Comparison of ENCODE assay signal across 9 mouse cellular contexts in the genomic region with DNA sequence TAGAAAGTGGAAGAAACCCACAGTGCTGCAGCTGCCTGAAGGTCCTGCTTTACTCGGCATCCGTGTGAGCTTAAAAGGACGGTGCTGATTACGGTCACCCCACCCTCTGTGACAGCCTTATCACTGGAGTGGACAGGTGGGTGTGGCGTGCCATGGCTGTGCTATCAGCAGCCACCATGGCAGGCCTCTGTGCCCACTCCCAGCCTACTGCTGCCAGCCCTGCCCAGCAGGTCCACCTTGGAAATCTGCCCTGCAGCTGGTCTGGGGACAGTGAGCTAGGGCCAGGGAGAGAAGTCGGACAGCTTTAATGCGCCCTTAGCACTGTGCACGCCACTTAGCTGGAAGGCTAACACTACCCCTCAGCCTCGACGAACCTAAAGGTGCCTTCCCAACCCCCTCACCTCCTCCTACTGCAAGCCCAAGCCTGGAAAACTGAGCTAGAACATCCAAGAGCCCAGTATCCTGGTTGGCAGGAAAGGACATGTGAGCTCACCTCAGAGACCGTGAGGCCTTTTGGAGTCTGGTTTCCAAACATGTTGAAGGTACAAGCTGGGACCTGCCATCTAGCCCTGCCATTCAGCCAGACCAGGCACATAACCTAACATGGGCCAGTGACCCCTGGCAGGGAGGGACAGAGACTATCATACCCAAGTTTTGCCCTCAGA. TPM values are rescaled to one million over a fixed set of nuclear protein-coding genes. Genes with fewer than 3 reads are reported as not detected.
A peak's percentile ranks its signal among the peaks of the same experiment; 100 is the strongest.
DNase-seq lines count a peak whose midpoint lies in the region; ATAC-seq and TF ChIP-seq lines count a peak whose summit lies in the region.
"Had no signal": no experiment of that assay in that cellular context is flagged by ENCODE, and none has a peak within 500 bp of the region (broad histone marks: within the 10 kb centered on the region; RNA-seq: fewer than 3 reads in every experiment).

No protein-coding gene starts in this region.

- 84% methylated on average over 11 of the region's 11 CpGs for WGBS in kidney, embryonic 14.5 days
- 85% methylated on average over 11 of the region's 11 CpGs for WGBS in hindbrain, embryonic 12.5 days
- WGBS in midbrain, postnatal 0 days, result 81% methylated on average over 11 of the region's 11 CpGs

- TF ChIP-seq CTCF in midbrain, postnatal 0 days (IDR thresholded peaks at IDR 0.05), result no peak

- H3K4me1 ChIP-seq in kidney, embryonic 14.5 days (ENCODE audit: control insufficient read depth, insufficient read depth, low read length), result no peaks in the 10 kb centered on the region
- no peaks in the 10 kb centered on the region for H3K4me1 ChIP-seq in hindbrain, embryonic 12.5 days
- no peaks in the 10 kb centered on the region for H3K4me1 ChIP-seq in midbrain, postnatal 0 days (ENCODE audit: insufficient read depth, low read length)

- peaks cover 54% of the 10 kb centered on the region for H3K36me3 ChIP-seq in kidney, embryonic 14.5 days (ENCODE audit: control insufficient read depth, insufficient read depth, low read length)
- H3K36me3 ChIP-seq in hindbrain, embryonic 12.5 days, result peaks cover 40% of the 10 kb centered on the region
- H3K36me3 ChIP-seq in midbrain, postnatal 0 days (ENCODE audit: insufficient read depth, low read length), result peaks cover 37% of the 10 kb centered on the region

- H3K27me3 ChIP-seq in kidney, embryonic 14.5 days (ENCODE audit: control insufficient read depth, insufficient read depth, low read length), result no peaks in the 10 kb centered on the region
- no peaks in the 10 kb centered on the region for H3K27me3 ChIP-seq in hindbrain, embryonic 12.5 days
- H3K27me3 ChIP-seq in midbrain, postnatal 0 days (ENCODE audit: insufficient read depth, low read length), result no peaks in the 10 kb centered on the region

- H3K4me3 ChIP-seq in kidney, embryonic 14.5 days (ENCODE audit: low read length), result no peak overlapping the region
- no peak overlapping the region for H3K4me3 ChIP-seq in hindbrain, embryonic 12.5 days
- no peak overlapping the region for H3K4me3 ChIP-seq in midbrain, postnatal 0 days (ENCODE audit: low read depth, low read length)

- peak; percentile 28 for ATAC-seq in kidney, embryonic 14.5 days (ENCODE audit: low FRiP score, low TSS enrichment)
- peak; percentile 66 for ATAC-seq in common myeloid progenitor, adult 5-6 weeks (replicated peaks; ENCODE audit: low read depth, poor library complexity, severe bottlenecking)
- ATAC-seq in hindbrain, embryonic 12.5 days (ENCODE audit: low FRiP score), result peak; percentile 38; the same call in 1 of the 2 replicates
- ATAC-seq in midbrain, postnatal 0 days (ENCODE audit: low FRiP score), result peak; percentile 39; the same call in 1 of the 2 replicates

- no peak overlapping the region for H3K4me2 ChIP-seq in kidney, embryonic 14.5 days (replicated peaks; ENCODE audit: low read depth, low read length)
- H3K4me2 ChIP-seq in hindbrain, embryonic 12.5 days (replicated peaks), result no peak overlapping the region
- H3K4me2 ChIP-seq in midbrain, postnatal 0 days (ENCODE audit: low read depth, low read length, poor library complexity, severe bottlenecking), result no peak overlapping the region

- no peak for DNase-seq in kidney, postnatal 36 days
- DNase-seq in midbrain, postnatal 0 days (ENCODE audit: low spot score), result no peak
- no peak for DNase-seq in gastrocnemius, adult 8-10 months (ENCODE audit: low spot score in 2 of 2)
- no peak for DNase-seq in layer of hippocampus, postnatal 36 days
- DNase-seq in urinary bladder, adult 18-20 months (ENCODE audit: low spot score in 2 of 2), result no peak

- no peaks in the 10 kb centered on the region for H3K9me3 ChIP-seq in kidney, embryonic 14.5 days (ENCODE audit: control insufficient read depth, low read length)
- H3K9me3 ChIP-seq in hindbrain, embryonic 12.5 days (replicated peaks), result no peaks in the 10 kb centered on the region
- no peaks in the 10 kb centered on the region for H3K9me3 ChIP-seq in midbrain, postnatal 0 days (ENCODE audit: low read length)

- no peak overlapping the region for H3K9ac ChIP-seq in kidney, embryonic 14.5 days (ENCODE audit: low read depth, low read length)
- H3K9ac ChIP-seq in hindbrain, embryonic 12.5 days, result no peak overlapping the region
- no peak overlapping the region for H3K9ac ChIP-seq in midbrain, postnatal 0 days (replicated peaks; ENCODE audit: low read length, poor library complexity, severe bottlenecking)

- no peak overlapping the region for H3K27ac ChIP-seq in kidney, embryonic 14.5 days (ENCODE audit: low read depth, low read length)
- no peak overlapping the region for H3K27ac ChIP-seq in hindbrain, embryonic 12.5 days
- H3K27ac ChIP-seq in midbrain, postnatal 0 days (ENCODE audit: low read depth, low read length), result no peak overlapping the region

RNA-seq across cellular contexts. Expression of a gene that starts 6.4 kb away (rescaled TPM):
- not detected in 2 replicates for polyA plus RNA-seq in kidney, embryonic 14.5 days (2014; fragmentation: Nextera tagmentation; extraction: Ambion mirVana)
- total RNA-seq in common myeloid progenitor, adult 5-6 weeks (2017), result not detected in 2 replicates
- polyA plus RNA-seq in hindbrain, embryonic 12.5 days (2016; fragmentation: Nextera tagmentation; extraction: Ambion mirVana), result not detected in 2 replicates
- not detected in 2 replicates for total RNA-seq in midbrain, postnatal 0 days (2014; rRNA removed)
- polyA plus RNA-seq in midbrain, postnatal 0 days (2015; fragmentation: Nextera tagmentation; extraction: Ambion mirVana), result not detected in 2 replicates
- total RNA-seq in gastrocnemius, adult 8-10 months (2022), result not detected
- not detected for total RNA-seq in layer of hippocampus, postnatal 36 days (2021)
- total RNA-seq: left cerebral cortex, postnatal 25 days had no signal

RNA-seq across cellular contexts. Expression of a gene that starts 15.0 kb away (rescaled TPM):
- 23.1 and 45.2 TPM in 2 replicates for polyA plus RNA-seq in kidney, embryonic 14.5 days (2014; fragmentation: Nextera tagmentation; extraction: Ambion mirVana)
- 9.1 and 9.8 TPM in 2 replicates for total RNA-seq in common myeloid progenitor, adult 5-6 weeks (2017)
- 229 and 234 TPM in 2 replicates for polyA plus RNA-seq in hindbrain, embryonic 12.5 days (2016; fragmentation: Nextera tagmentation; extraction: Ambion mirVana)
- 117 and 124 TPM in 2 replicates for total RNA-seq in midbrain, postnatal 0 days (2014; rRNA removed)
- 98.5 and 100 TPM in 2 replicates for polyA plus RNA-seq in midbrain, postnatal 0 days (2015; fragmentation: Nextera tagmentation; extraction: Ambion mirVana)
- 1 to 10 TPM; 3.9 to 5.7 (median 5.3) TPM for total RNA-seq in gastrocnemius, adult 8-10 months (2022)
- 10 to 100 TPM; 21.0 to 22.7 TPM for total RNA-seq in layer of hippocampus, postnatal 36 days (2021)

RNA-seq across cellular contexts. Expression of a gene that starts 49.5 kb away (rescaled TPM):
- 11.0 and 13.7 TPM in 2 replicates for polyA plus RNA-seq in kidney, embryonic 14.5 days (2014; fragmentation: Nextera tagmentation; extraction: Ambion mirVana)
- total RNA-seq in common myeloid progenitor, adult 5-6 weeks (2017), result 19.9 and 20.4 TPM in 2 replicates
- 22.6 and 23.0 TPM in 2 replicates for polyA plus RNA-seq in hindbrain, embryonic 12.5 days (2016; fragmentation: Nextera tagmentation; extraction: Ambion mirVana)
- 18.6 and 22.1 TPM in 2 replicates for total RNA-seq in midbrain, postnatal 0 days (2014; rRNA removed)
- polyA plus RNA-seq in midbrain, postnatal 0 days (2015; fragmentation: Nextera tagmentation; extraction: Ambion mirVana), result 16.1 and 17.6 TPM in 2 replicates
- 10 to 100 TPM; 13.1 to 15.3 (median 14.2) TPM for total RNA-seq in gastrocnemius, adult 8-10 months (2022)
- 10 to 100 TPM; 11.0 to 12.9 TPM for total RNA-seq in layer of hippocampus, postnatal 36 days (2021)

RNA-seq across cellular contexts. Expression of a gene that starts 49.5 kb away (rescaled TPM):
- 44.5 and 59.4 TPM in 2 replicates for polyA plus RNA-seq in kidney, embryonic 14.5 days (2014; fragmentation: Nextera tagmentation; extraction: Ambion mirVana)
- 42.3 and 48.4 TPM in 2 replicates for total RNA-seq in common myeloid progenitor, adult 5-6 weeks (2017)
- polyA plus RNA-seq in hindbrain, embryonic 12.5 days (2016; fragmentation: Nextera tagmentation; extraction: Ambion mirVana), result 49.6 and 51.0 TPM in 2 replicates
- 27.8 and 39.6 TPM in 2 replicates for total RNA-seq in midbrain, postnatal 0 days (2014; rRNA removed)
- polyA plus RNA-seq in midbrain, postnatal 0 days (2015; fragmentation: Nextera tagmentation; extraction: Ambion mirVana), result 24.6 and 24.8 TPM in 2 replicates
- total RNA-seq in gastrocnemius, adult 8-10 months (2022), result 10 to 100 TPM; 13.1 to 21.2 (median 16.5) TPM
- 10 to 100 TPM; 33.2 to 40.8 TPM for total RNA-seq in layer of hippocampus, postnatal 36 days (2021)
